Mouse (Mus musculus) MEL (cell line): ENCODE data around the gene Gm10073. TPM values are rescaled to one million over a fixed set of nuclear protein-coding genes. Genes with fewer than 3 reads are reported as not detected.

Source experiments
- DNase-seq: peaks from one replicate; pipeline ENCODE4 v3.0.0; 2011; ENCODE audit warnings: low read depth, low spot score
- H3K27ac ChIP-seq: 2 replicates; pipeline ENCODE4 v1.5.1; 2012; ENCODE audit warnings: low read depth, mild to moderate bottlenecking, control low read depth, low read length, moderate library complexity; ENCODE audit not compliant: control insufficient read depth
- H3K27me3 ChIP-seq, 2 experiments: fragments of 150-350 bp in 1 of 2; sonication (generic) in 1 of 2; 2 replicates each; pipeline ENCODE4 v1.6.1; 2012; ENCODE audit warnings: low read length in 2 of 2, mild to moderate bottlenecking in 2 of 2, improper control_type of control experiment in 1 of 2, moderate library complexity in 1 of 2; ENCODE audit not compliant: insufficient read depth in 2 of 2, control insufficient read depth in 1 of 2
- H3K36me3 ChIP-seq, 2 experiments: 2 replicates each; pipeline ENCODE4 v1.6.1; 2012 to 2014; ENCODE audit warnings: low read length in 2 of 2, improper control_type of control experiment in 1 of 2, inconsistent platforms in 1 of 2, mild to moderate bottlenecking in 1 of 2; ENCODE audit not compliant: insufficient read depth in 2 of 2, control insufficient read depth in 1 of 2
- H3K4me1 ChIP-seq, 2 experiments: fragments of 150-350 bp in 1 of 2; sonication (generic) in 1 of 2; 2 replicates each; pipeline ENCODE4 v1.6.1; 2012; ENCODE audit warnings: low read length in 2 of 2, improper control_type of control experiment in 1 of 2, mild to moderate bottlenecking in 1 of 2; ENCODE audit not compliant: insufficient read depth in 2 of 2, control insufficient read depth in 1 of 2
- H3K4me3 ChIP-seq, 2 experiments: fragments of 150-350 bp in 1 of 2; sonication (generic) in 1 of 2; 2 replicates each; pipeline ENCODE4 v1.5.1; 2012; ENCODE audit warnings: low read depth in 2 of 2, low read length in 2 of 2, mild to moderate bottlenecking in 2 of 2, moderate library complexity in 2 of 2, control low read depth in 1 of 2, improper control_type of control experiment in 1 of 2; ENCODE audit not compliant: control insufficient read depth in 1 of 2, insufficient read depth in 1 of 2
- H3K79me2 ChIP-seq: 2 replicates; pipeline ENCODE4 v1.6.1; 2012; ENCODE audit warnings: mild to moderate bottlenecking, low read length, moderate library complexity; ENCODE audit not compliant: control insufficient read depth, poor library complexity, insufficient read depth
- H3K9ac ChIP-seq: 2 replicates; pipeline ENCODE4 v1.6.1; 2012; ENCODE audit warnings: low read depth, mild to moderate bottlenecking, control low read depth, low read length, moderate library complexity; ENCODE audit not compliant: control insufficient read depth, poor library complexity, severe bottlenecking
- H3K9me3 ChIP-seq: fragments of 150-350 bp; sonication (generic); replicated peaks from 2 replicates; pipeline ENCODE4 v1.6.1; 2012; ENCODE audit warnings: mild to moderate bottlenecking, low read length, improper control_type of control experiment, moderate library complexity; ENCODE audit not compliant: insufficient read depth
- BHLHE40 ChIP-seq: IDR thresholded peaks from 2 replicates; pipeline ENCODE4 v1.6.1; 2012; ENCODE audit warnings: low read depth, mild to moderate bottlenecking, inconsistent platforms, low read length, improper control_type of control experiment, borderline replicate concordance
- CHD1 ChIP-seq: IDR thresholded peaks from 2 replicates; pipeline ENCODE4 v1.6.1; 2012; ENCODE audit warnings: low read depth, mild to moderate bottlenecking, inconsistent platforms, low read length, improper control_type of control experiment
- CHD2 ChIP-seq: IDR thresholded peaks from 2 replicates; pipeline ENCODE4 v1.6.1; 2011; ENCODE audit warnings: low read length, improper control_type of control experiment
- CTCF ChIP-seq, 3 experiments: IDR thresholded peaks in 2 of 3; conservative IDR thresholded peaks in 1 of 3; 2 replicates each; pipeline ENCODE4 v1.5.1; 2011 to 2012; ENCODE audit warnings: low read length in 3 of 3, low read depth in 2 of 3, mild to moderate bottlenecking in 2 of 3, improper control_type of control experiment in 1 of 3, inconsistent platforms in 1 of 3, mixed read lengths in 1 of 3, moderate library complexity in 1 of 3; ENCODE audit not compliant: control insufficient read depth in 1 of 3, insufficient read depth in 1 of 3, poor library complexity in 1 of 3, severe bottlenecking in 1 of 3
- E2F4 ChIP-seq: IDR thresholded peaks from 2 replicates; pipeline ENCODE4 v1.6.1; 2011; ENCODE audit warnings: low read depth, low read length, improper control_type of control experiment, borderline replicate concordance
- EP300 ChIP-seq, 2 experiments: IDR thresholded peaks; 2 replicates each; pipeline ENCODE4 v1.6.1; 2011; ENCODE audit warnings: improper control_type of control experiment in 2 of 2, low read length in 2 of 2, low read depth in 1 of 2, mild to moderate bottlenecking in 1 of 2
- ETS1 ChIP-seq: IDR thresholded peaks from 2 replicates; pipeline ENCODE4 v1.6.1; 2012; ENCODE audit warnings: low read depth, mild to moderate bottlenecking, inconsistent platforms, low read length, improper control_type of control experiment, moderate library complexity
- GABPA ChIP-seq: IDR thresholded peaks from 2 replicates; pipeline ENCODE4 v1.6.1; 2012; ENCODE audit warnings: low read depth, mild to moderate bottlenecking, inconsistent platforms, low read length, improper control_type of control experiment, moderate library complexity
- GATA1 ChIP-seq: IDR thresholded peaks from 2 replicates; pipeline ENCODE4 v1.6.1; 2011; ENCODE audit warnings: low read depth, low read length, improper control_type of control experiment
- HCFC1 ChIP-seq: IDR thresholded peaks from 2 replicates; pipeline ENCODE4 v1.6.1; 2012; ENCODE audit warnings: low read depth, mild to moderate bottlenecking, inconsistent platforms, low read length, improper control_type of control experiment, moderate library complexity
- KAT2A ChIP-seq: conservative IDR thresholded peaks from 2 replicates; pipeline ENCODE4 v1.6.1; 2012; ENCODE audit warnings: low read depth, low read length, improper control_type of control experiment, inconsistent platforms
- MAFK ChIP-seq: IDR thresholded peaks from 2 replicates; pipeline ENCODE4 v1.6.1; 2011; ENCODE audit warnings: low read depth, mild to moderate bottlenecking, low read length, improper control_type of control experiment, borderline replicate concordance
- MAX ChIP-seq: IDR thresholded peaks from 2 replicates; pipeline ENCODE4 v1.6.1; 2011; ENCODE audit warnings: low read length, improper control_type of control experiment
- MAZ ChIP-seq: IDR thresholded peaks from 2 replicates; pipeline ENCODE4 v1.6.1; 2012; ENCODE audit warnings: low read depth, mild to moderate bottlenecking, inconsistent platforms, low read length, improper control_type of control experiment
- MYB ChIP-seq: IDR thresholded peaks from 2 replicates; pipeline ENCODE4 v1.6.1; 2011; ENCODE audit warnings: mild to moderate bottlenecking, low read depth, low read length, improper control_type of control experiment
- NELFE ChIP-seq: IDR thresholded peaks from 2 replicates; pipeline ENCODE4 v1.6.1; 2011; ENCODE audit warnings: low read depth, low read length, improper control_type of control experiment
- POLR2AphosphoS2 ChIP-seq: IDR thresholded peaks from 2 replicates; pipeline ENCODE4 v1.6.1; 2011; ENCODE audit warnings: low read length, improper control_type of control experiment
- POLR2AphosphoS5 ChIP-seq: IDR thresholded peaks from 2 replicates; pipeline ENCODE4 v1.6.1; 2012; ENCODE audit warnings: low read depth, borderline replicate concordance, mild to moderate bottlenecking, inconsistent platforms, low read length, moderate library complexity, mixed read lengths
- RAD21 ChIP-seq: IDR thresholded peaks from 2 replicates; pipeline ENCODE4 v1.6.1; 2011; ENCODE audit warnings: mild to moderate bottlenecking, low read depth, low read length, improper control_type of control experiment
- TBP ChIP-seq: IDR thresholded peaks from 2 replicates; pipeline ENCODE4 v1.8.0; 2011; ENCODE audit warnings: low read depth, low read length, improper control_type of control experiment
- ZKSCAN1 ChIP-seq: IDR thresholded peaks from 2 replicates; pipeline ENCODE4 v1.6.1; 2012; ENCODE audit warnings: low read depth, mild to moderate bottlenecking, inconsistent platforms, low read length, improper control_type of control experiment, moderate library complexity
- ZNF384 ChIP-seq: IDR thresholded peaks from 2 replicates; pipeline ENCODE4 v1.6.1; 2012; ENCODE audit warnings: low read depth, mild to moderate bottlenecking, inconsistent platforms, low read length, improper control_type of control experiment
- polyA plus RNA-seq, 2 experiments: library from polyadenylated mRNA; stranded (reverse) in 1 of 2; unstranded in 1 of 2; fragments of >175 nt in 1 of 2; fragments of >200 nt in 1 of 2; gene quantifications; 2 replicates each; pipeline versions ENCODE4 v1.2.1 to v1.2.4; 2012; ENCODE audit warnings: low replicate concordance in 2 of 2, low read depth in 1 of 2; ENCODE audit not compliant: insufficient read length in 2 of 2, insufficient read depth in 1 of 2, missing spikeins in 1 of 2
- total RNA-seq: library from RNA; depleted of rRNA; stranded (reverse); fragments of 300-350 nt; gene quantifications from 2 replicates; pipeline ENCODE4 v1.2.3, GENCODE M21; 2012

The Gm10073 gene
- total and polyA plus RNA-seq, 3 experiments: 71.2 to 188 TPM; not detected in 1

DNA sequence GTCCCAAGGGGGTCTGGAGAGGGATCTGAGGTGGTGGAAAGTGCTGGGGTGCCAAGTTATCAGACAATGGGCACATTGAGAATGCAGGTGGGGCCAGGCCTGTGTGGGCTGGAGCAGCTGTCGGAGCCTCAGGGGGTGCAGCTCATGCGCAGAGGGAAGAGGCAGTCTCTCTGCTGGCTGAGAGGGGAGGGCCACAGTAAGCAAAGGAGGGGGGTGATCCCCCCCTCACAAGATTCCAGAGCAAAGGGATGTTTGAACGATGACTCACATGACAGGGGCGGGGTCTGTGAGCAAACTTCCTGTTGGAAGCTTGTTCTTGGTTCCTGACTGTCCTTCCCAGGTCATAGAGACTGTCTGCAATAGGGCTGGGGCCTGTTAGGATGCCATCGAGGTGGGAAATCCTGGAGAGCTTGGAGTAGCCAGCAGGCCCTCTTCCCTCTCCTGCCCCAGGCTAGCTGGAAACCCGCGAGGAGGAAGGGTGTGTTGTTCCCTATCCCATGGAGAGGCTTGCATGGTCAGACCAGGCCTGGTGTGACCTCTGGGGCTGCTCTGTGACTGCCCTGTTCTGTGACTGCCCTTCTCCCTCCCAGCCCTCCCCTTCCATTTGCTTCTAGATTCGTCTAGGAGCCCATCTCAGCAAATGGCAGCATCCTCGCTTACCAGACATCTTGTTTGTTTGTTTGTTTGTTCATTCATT lies 46.4 kb upstream of the Gm10073 start:
- H3K79me2 ChIP-seq: no peaks in the 10 kb centered on the region
- H3K9me3 ChIP-seq: no peaks in the 10 kb centered on the region
- H3K27me3 ChIP-seq: peaks cover 2 to 4% of the 10 kb centered on the region in 2 experiments; a peak in 1 of 4 replicates
- H3K4me1 ChIP-seq: peaks cover 4% of the 10 kb centered on the region in 2 experiments; a peak in 3 of 4 replicates
- DNase-seq: no peak
- no peak overlapping the region for H3K27ac ChIP-seq
- TF ChIP-seq POLR2AphosphoS5 (no peak), MAX (no peak), EP300 (IDR thresholded peaks at IDR 0.05; ENCODE audit: low read depth in 1 of 2, low read length in 2 of 2) (no peak), ZNF384 (no peak), CHD1 (no peak), HCFC1 (no peak), GATA1 (no peak), POLR2AphosphoS2 (no peak), ZKSCAN1 (no peak), E2F4 (no peak), MAZ (no peak), NELFE (no peak), KAT2A (no peak), CHD2 (no peak), TBP (no peak), CTCF (IDR thresholded peaks at IDR 0.05 in 2 of 3, conservative IDR thresholded peaks at IDR 0.05 in 1 of 3; ENCODE audit: control insufficient read depth in 1 of 3, insufficient read depth in 1 of 3, low read depth in 2 of 3, low read length in 3 of 3, poor library complexity in 1 of 3, severe bottlenecking in 1 of 3) (no peak)
- no peak overlapping the region for H3K4me3 ChIP-seq
- H3K9ac ChIP-seq: no peak overlapping the region
- H3K36me3 ChIP-seq: peaks cover 0 to 2% of the 10 kb centered on the region in 2 experiments; a peak in 2 of 4 replicates

DNA sequence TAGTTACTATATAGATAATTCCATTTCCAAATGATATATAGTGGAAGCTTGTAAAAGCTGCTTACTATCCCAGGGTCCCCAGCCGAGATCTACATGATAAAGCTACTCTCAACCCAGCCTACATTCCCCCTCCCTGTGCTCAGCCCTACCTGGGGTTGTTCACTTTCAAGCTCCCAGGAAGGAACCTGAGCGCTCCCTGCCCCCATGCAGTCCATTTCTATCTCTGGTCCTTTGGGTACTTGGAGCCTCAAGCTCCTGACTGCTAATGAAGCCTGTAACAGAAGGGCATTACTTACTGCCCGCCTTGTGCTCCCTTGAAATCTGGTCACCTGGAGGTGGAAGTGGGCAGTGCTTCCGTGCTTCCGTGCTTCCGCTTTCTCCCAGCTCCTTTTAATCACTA lies 45.1 kb upstream of the Gm10073 start:
- Histone ChIP-seq H3K9me3 (no peaks in the 10 kb centered on the region), H3K27me3 (peaks cover 2 to 4% of the 10 kb centered on the region in 2 experiments; a peak in 1 of 4 replicates), H3K36me3 (no peaks in the 10 kb centered on the region; a peak in 1 of 4 replicates), H3K9ac (no peak overlapping the region), H3K4me3 (no peak overlapping the region), H3K27ac (no peak overlapping the region), H3K79me2 (no peaks in the 10 kb centered on the region), H3K4me1 (peaks cover 2 to 4% of the 10 kb centered on the region in 2 experiments; a peak in 3 of 4 replicates)
- no peak for DNase-seq
- TF ChIP-seq MAFK (no peak), ETS1 (no peak), POLR2AphosphoS5 (no peak), NELFE (no peak), BHLHE40 (no peak), GABPA (no peak), MYB (no peak), ZKSCAN1 (no peak), RAD21 (no peak), MAX (no peak), CTCF (IDR thresholded peaks at IDR 0.05 in 2 of 3, conservative IDR thresholded peaks at IDR 0.05 in 1 of 3; ENCODE audit: control insufficient read depth in 1 of 3, insufficient read depth in 1 of 3, low read depth in 2 of 3, low read length in 3 of 3, poor library complexity in 1 of 3, severe bottlenecking in 1 of 3) (no peak)
